Mouse (Mus musculus) kidney, adult 11 months (tissue): Measurements from ENCODE around the gene Tmem63b.
"Not testable (repeated sequence)": the region's sequence is repeated elsewhere in the genome, so short reads cannot be mapped to it uniquely, and the experiment has no call there.

Experiments used
- DNase-seq: peaks from one replicate; pipeline ENCODE4 v3.0.0; 2022

The Tmem63b gene

DNA sequence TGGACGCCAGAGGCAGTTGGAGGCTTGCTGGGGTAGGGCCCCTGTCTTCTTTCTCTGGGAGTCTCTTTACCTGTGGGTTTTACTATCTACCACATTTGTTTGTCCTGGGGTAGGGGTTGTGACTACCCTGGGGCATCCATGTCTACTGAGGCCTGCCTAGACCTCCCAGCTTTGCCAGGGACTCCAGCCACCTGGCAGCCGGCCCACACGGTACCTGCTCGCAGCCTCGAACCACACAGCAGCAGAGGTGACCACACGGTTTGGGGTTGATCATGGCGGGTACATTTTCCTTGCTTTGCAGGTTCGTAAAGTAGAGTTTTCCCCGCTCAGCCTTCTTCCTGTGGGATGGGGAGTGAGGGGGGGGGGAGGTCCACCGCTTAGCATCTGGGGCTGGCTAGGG, 19.2 kb downstream of the Tmem63b start:
- no peak for DNase-seq

DNA sequence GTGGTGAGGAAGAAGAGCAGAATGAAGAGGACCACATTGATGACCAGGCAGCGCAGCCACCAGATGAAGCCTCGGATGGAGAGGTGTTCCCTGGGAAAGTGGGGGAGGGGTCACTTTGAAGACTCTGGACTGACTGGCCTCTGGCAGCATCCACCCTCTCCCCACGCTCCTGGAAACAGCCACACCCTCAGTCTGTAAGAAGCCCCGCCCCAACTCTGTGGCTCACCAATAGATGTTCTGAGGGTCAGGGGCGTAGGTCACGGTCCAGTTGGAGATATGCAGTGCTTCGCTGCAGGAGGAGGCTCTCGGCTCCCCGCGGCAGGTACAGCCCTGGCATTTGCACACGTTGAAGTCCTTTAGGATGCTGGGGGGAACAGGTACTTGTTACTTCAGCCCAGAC, 20.6 kb downstream of the Tmem63b start:
- no peak for DNase-seq

DNA sequence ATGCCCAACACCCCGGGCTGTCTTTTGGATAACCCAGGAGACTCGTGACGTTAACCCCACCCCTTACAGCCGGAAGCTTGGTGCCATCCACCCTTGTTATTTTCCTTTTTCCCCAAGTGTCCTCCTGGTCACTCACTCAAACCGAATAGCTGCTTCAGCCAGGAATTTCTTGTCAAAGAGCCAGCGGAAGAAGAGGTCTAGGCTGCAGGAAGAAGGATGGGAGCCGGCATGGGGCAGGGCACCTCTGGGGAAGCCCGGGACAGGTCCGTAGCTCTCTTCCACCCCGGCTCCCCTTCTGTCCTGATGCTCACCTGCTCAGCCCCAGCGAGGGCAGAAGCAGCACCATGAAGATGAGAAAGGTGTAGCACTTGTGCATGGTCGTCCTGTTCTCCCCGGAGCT, 22.1 kb downstream of the Tmem63b start:
- DNase-seq: no peak

DNA sequence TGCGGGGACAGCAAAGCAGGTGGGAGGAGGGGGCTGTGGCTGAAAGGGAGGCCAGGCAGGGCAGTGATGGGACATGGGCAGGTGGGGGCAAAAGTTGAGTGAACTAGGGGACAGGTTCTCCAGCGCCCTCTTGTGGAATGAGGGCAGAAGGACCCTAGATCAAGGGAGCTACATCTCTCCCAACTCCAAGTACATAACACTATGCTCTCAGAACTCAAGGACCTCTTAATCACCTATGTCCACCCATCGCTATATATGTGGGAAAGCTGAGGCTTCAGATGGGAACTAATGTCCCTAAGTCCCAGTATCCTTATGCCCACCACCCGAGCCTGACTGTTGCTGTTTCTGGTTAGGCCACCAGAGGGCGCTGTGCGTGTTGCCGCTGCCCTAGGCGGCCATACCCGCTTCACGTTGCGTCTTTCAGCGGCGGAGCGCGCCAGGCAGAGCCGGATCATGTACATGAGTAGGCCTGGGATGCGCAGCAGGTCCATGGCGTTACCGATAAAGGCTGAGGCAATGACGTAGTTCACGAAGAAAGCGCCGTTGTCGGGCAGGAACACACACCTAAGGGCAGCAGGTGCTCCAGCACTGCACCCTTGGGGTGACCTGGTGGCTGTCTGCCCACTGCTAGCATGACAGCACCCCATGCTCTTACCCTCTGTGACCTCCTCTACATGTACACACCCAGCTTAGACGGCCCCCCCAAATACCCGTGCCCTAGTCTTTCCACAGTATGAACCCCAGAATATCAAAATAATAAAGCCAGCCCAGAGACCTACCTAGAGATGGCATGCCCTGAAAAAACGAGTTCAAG, 23.4 kb downstream of the Tmem63b start:
- DNase-seq: peak; percentile 57

DNA sequence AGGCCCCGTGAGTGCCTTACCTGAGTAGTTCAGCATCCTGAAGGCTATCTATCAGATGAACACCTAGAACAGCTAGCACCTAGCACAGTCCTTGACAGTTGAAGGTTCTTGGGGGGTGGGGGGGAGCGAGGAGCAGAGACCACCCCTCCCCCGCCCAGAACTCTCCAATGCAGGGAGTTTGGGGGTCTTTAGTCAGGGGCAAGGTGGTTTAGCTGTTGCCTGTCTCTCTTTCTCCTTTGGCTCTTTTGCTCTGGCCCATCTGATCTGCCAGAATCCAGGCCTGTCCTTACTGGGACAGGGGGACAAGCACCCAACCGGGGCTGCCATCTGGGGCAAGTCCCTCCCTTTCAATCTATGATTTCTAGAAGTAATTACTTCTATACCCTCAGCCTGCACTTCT, 27.5 kb downstream of the Tmem63b start, which contains the start of gene Capn11:
Gene Capn11 (minus strand): TSS at position 101 of the 400 bp plus-strand sequence.
- DNase-seq: no peak

DNA sequence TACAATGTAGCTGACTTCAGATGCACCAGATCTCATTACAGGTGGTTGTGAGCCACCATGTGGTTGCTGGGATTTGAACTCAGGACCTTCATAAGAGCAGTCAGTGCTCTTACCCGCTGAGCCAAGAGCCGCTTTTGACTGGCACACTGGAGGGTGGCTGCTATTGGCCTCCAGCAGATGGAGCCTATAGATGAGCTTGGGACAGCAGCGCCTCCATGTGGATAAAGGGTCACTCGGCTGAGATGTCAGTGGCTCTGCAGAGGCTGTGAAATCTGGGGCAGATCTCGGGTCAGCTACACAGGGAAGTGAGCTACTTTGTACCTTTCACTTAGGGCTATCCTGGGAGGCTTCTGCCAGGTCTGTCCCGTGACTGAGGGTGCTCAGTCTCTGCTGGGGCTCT, 30.9 kb downstream of the Tmem63b start:
- DNase-seq: no peak

DNA sequence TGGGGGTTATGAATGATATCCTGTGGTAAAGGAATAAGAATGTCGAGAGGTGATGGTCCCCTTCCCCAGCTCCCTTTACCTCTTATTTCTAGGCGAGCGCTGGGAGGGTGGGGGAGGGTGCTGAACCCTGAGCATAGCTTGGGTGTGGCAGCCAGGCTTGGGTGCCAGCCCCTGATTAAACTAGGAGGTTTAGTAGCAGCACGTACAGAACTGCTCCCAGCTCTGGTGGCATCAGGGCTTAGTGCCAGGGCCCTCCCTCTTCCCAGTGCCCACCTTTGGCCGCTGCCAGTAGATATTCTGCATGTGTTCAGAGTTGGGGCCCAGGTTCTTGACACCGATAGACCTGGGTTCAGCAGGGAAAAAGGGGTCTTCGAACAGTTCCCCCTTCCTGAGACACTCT, 33.5 kb downstream of the Tmem63b start:
- DNase-seq: no peak

DNA sequence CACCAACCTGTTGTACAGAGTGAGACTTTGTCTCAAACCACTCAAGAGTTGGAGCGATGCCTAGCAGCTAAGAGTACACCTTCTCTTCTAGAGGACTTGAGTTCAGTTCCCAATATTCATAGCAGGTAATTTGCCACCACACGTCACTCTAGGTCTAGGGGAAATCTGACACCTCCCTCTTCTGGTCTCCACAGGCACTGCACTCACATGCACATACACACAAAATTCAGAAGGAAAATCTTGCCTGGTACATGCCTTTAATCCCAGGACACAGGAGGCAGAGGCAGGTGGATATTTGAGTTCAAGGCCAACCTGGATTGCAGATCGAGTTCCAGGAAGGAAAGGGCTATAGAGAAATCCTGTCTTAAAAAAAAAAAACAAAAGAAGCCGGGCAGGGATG, 42.5 kb downstream of the Tmem63b start:
- DNase-seq: no peak

DNA sequence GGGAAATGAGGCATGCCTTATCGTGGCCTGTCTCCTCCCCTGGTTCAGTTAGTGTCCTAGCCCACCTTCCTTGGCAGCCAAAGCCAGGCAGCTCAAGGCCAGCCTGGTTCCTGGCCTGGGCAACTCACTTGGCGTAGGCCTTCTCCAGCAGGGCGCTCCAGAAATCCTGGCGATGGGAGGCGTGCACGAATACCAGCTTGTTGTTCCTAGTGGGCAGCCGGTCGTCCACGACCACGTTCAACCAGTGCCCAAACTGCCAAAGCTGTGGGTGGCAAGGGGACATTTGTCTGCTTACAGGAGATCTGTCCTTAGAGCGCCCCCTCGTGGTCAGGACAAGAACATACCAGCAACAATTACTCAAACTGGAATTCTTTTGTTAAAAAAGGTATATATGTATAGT, 44.0 kb downstream of the Tmem63b start:
- DNase-seq: peak; percentile 26

DNA sequence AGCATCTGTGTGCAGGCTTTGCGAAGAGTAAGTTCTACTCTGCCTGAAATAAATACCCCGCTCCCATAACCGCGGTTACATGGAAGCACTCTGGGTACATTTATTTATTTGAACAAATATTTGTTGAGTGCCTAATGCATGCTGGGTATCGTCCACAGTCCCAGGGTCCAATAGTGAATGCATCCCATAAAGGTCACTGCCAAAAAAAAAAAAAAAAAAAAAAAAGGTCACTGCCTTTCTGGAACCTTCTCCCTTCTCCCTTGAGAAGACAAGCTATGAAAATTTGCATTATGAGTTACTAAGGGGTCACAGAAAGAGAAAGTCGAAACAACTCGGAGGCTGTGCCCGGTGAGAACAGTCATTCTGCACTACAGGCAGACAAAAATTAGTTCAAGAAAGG, 44.7 kb downstream of the Tmem63b start:
- no peak for DNase-seq

DNA sequence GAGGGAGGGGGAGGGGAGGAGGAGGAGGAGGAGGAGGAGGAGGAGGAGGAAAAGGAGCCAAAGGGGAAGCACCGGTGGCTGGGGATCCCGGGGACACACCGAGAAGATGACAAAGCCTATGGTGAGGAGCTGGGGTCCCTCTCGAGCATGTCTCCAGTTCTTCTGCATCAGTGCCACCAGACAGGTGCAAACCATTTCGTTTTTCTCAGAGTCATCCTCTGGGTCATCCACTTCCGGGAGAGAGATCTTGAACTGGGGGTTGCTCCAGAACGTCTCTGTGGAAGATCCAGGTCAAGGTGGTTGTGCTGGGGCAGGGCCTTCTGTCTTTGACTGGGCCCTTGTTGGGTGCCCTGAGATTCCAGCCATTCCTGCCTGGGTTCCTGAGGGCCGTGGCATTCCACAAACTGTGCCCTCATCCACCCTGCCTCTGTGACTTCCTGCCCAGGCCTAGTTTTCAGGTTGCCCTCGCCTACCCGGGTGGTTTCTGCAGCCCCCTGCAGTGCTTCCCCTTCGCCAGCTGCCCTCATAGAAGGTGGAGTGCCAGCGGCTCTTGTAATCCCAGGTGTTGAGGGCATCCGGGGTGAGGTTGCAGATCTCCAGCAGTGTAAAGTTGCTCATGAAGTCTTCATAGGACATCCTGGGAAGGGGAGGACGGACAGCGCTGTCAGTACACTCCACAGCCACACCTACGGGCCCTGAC, 48.0 kb downstream of the Tmem63b start:
- DNase-seq: no peak

DNA sequence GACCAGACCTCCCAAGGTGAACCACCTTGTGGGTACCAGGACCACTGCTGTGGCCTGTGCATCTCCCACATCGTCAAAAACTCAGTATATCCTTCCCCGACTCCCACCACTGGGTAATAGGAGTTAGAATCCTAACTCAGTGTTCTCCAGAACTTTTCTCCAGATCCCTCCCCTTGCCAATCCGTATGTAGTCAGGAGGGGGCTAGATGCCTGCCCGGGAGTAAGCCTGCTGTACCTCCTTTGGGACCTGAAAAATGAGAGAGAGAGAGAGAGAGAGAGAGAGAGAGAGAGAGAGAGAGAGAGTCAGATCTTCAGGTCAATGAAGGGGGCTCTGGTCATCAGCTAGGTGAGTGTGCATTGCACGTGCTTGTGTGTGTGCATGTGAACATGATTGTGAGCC, 52.7 kb downstream of the Tmem63b start:
- DNase-seq: no peak

DNA sequence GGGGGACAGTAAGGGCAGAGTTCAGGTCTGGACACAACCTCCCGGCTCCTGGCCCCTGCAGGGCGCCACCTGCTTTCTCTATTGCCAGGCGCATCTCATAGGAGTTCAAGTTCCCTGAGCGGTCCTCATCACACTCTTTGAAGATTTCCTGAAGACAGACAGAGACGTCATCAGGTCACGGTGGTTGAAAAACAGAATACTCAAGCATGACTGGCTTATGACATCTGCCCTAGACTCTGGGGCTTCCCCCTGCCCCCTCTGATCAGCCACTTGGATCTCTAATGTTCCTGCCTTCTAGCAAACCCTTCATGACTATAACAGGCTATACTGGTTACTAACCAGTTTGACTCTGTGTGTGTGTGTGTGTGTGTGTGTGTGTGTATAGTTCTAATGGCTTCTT, 54.8 kb downstream of the Tmem63b start:
- no peak for DNase-seq

DNA sequence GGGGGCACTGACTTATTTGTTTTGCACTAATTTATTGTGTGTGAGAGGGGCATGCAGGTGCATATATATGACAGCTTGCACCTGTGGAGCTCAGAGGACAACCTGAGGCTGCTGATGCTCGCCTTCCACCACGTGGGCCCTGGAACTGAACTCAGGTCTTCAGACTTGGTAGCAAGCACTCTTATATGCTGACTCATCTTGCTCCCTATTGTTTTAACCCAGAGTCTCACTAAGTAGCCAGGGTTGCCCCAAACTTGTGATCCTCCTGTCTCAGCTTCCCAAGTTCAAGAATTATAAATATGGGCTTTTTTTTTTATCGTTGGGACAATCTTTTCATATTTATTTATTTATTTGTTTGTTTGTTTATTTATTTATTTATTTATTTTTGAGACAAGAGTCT, 55.7 kb downstream of the Tmem63b start:
- no peak for DNase-seq

DNA sequence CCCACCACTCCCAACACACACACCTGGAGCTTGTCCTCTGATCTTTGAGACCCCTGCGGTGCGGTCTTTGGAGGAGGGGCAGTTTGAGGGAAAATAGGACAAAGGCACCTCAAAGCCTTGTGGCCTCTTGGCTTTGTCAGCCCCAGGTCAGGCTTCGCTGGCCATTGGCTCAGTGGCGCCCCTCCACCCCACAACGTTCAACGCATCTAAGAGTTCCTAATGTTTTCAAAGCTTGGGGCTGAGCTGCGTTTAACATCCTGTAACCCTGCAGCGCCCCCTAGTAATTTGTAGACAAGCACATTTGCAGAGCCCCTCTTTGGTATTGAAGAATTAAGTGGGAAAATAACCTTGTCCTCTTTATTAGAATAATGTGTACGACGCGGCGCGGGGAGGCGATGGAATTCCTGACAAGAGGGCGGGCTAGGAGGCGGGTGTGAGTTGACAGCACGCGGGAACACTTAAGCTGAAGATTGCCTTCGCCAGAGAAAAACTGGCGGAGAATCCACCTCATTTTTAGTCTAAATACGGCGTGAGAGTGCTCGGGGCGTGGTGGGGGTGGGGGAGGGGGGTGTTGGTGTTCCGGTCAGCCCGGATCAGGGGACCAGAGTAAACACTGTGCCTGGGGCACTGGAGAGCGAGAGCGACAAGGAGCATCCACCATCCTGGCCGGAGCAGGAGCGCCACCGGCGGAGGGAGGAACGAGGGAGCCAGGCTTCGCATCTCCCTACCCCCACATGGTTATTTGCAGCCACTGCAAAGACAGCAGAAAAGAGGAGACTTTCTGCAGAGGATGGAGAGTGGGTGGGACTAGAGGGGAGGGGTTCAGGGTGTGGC, 56.6 kb downstream of the Tmem63b start:
- DNase-seq: peak; percentile 54

DNA sequence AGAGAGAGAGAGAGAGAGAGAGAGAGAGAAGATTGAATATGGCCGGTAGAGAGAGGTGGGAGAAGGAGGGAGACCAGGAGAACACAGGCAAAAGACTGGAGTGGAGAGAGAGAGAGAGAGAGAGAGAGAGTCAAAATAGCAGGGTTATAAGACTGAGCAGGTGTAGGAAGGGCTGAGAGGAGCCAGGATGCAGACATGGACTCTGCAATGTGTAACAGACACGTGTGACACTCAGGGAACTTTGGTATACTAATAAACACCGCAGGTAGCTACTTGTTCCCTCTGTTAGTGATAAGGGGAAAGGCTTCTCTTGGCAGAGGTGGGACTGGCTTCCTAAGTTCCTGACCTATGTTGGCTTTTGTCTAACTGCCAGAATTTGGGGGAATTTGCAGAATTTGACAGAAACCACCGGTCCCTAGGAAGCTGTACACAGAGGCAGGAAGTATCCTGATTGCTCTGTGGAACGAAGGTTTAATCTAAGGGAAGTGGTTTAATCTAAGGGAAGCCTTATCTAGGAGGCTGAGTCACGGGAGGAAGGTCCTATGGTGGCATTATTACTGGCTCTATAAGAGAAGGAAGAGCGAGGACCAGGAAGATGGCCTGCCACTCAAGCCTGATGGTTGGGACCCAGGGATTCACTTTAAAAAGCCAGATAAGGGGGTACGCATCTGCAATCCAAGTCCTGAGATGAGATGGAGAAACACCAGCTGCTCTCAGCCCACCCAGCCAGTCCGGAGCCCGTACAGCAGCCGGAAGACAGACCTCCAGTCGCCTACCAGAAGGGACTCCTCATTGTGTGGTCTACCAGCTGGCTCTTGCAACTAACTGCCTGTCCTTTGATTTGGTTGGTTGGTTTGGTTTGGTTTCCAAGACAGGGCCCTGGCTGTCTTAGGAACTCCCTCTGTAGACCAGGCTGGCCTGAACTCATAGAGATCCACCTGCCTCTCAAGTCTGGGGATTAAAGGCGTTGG, 57.5 kb downstream of the Tmem63b start:
- peak; percentile 8 for DNase-seq

DNA sequence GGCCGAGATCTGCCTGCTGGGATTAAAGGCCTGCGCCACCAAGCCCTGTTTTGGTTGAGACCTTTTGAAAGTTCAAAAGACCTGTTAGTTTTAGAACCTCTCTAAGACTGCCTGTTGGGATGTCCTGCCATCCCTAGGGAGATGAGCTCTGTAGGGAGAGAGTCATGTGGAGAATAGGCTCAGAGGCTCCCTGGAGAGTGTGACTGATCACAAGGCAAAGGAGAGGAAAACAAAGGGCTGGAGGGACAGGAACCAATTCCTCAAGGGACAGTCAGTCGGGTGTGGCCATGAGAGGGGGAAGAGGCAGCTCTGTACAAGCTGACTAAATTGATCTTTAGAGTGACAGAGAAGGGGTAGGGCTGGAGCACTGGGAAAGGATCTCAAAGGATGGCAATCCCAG, 58.5 kb downstream of the Tmem63b start:
- no peak for DNase-seq

DNA sequence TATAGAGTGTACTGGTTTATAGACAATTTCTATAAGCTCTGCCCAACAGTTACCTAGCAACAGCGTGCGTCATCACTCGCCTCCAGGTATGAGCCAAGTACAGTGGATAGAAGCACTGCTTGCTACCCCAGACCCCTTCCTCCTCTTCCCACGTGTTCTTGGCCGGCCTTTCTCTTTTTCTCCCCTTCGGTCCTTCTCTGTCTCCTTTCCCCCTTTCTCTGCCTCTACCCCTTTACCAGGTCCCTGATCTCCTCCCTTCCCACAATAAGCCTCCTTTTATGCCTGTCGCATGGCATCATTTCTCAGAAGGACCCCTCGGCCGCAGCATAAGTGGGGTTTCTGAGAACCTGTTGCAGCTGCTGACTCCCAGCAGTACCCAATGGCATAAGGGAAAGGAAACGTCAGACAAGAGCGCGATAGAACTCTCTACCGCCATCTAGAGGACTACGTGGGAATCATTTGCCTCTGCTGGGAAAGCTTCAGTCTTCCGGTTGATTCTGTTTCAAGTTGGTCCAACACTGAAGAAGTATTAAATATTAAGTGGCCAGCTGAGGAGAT, 60.0 kb downstream of the Tmem63b start:
- DNase-seq: peak; percentile 64

DNA sequence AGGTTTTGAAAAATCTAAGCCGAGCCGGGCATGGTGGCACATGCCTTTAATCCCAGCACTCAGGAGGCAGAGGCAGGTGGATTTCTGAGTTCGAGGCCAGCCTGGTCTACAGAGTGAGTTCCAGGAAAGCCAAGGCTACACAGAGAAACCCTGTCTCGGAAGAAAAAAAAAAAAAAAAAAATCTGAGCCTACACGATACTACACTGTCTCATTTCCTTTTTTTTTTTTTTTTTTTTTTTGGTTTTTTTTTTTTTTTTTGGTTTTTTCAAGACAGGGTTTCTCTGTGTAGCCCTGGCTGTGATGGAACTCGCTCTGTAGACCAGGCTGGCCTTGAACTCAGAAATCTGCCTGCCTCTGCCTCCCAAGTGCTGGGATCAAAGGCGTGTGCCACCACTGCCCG, 63.3 kb downstream of the Tmem63b start:
- not testable (repeated sequence) for DNase-seq

DNA sequence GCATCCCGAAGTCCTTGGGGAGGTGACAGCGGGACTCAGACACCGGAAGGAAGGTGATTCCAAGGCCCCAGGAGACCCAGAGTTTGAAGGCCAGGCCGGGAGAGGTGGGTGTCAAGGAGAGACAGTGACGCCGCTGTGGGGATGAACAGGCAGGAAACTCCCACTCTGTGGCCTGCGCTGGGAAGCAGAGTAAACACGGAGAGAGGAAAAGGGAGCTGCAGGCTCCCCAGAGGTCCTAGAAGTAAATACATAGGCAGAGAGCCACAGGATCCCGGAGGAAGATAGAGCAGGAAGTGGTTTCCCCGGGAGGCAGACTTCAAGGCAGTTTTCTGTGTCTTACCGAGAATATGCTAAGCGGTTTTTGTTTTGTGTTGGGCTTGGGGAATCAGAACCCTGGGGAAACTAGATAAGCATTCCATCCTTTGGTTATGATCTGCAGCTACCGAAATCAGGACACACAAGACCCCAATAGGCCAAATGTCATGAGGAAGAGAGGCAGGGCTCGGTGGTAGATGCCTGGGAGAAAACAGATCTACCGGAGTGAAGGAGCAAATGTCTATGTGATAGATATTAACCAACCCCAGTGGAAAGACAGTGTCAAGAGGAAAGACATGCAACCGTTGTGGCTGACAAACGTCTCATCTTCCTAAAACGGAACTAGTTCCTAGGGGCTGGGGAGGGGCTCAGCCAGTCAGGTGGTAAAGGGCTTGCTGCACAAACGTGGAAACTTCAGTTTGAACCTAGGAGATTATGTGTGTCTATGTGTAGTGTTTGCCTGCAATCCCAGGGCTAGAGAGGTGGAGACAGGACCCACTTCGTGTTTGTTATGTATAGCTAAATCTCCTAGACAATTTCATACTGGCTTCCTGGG, 67.1 kb downstream of the Tmem63b start:
- DNase-seq: no peak

DNA sequence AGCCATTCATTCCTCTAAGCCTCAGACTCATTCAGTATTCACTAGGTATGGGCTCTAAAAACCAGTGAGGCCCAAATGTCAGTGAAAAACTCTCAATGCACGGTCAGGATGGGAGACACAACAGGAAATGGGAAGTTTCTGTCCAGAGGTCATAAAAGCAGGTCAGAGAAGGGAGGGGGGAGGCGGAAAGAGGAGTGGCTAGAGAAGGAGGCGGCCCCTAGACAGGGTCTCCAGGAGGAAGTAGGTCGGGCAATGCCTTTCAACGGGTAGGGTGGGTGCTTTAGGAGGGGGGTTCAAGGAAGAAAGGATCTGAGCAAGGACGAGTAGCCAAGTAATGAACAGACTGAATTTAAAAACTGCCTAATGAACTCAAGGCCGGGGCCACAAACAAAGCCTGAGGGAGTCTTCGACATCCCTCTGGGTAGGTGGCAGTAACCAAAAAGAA, 67.7 kb downstream of the Tmem63b start:
- peak; percentile 59 for DNase-seq
